Mouse (Mus musculus) MEL (cell line): Measurements from ENCODE around the gene Grik4. TPM values are rescaled to one million over a fixed set of nuclear protein-coding genes. Genes with fewer than 3 reads are reported as not detected.

Experiments
- DNase-seq: peaks from one replicate; pipeline ENCODE4 v3.0.0; 2011; ENCODE audit warnings: low read depth, low spot score
- H3K27ac ChIP-seq: 2 replicates; pipeline ENCODE4 v1.5.1; 2012; ENCODE audit warnings: low read depth, mild to moderate bottlenecking, control low read depth, low read length, moderate library complexity; ENCODE audit not compliant: control insufficient read depth
- H3K27me3 ChIP-seq, 2 experiments: fragments of 150-350 bp in 1 of 2; sonication (generic) in 1 of 2; 2 replicates each; pipeline ENCODE4 v1.6.1; 2012; ENCODE audit warnings: low read length in 2 of 2, mild to moderate bottlenecking in 2 of 2, improper control_type of control experiment in 1 of 2, moderate library complexity in 1 of 2; ENCODE audit not compliant: insufficient read depth in 2 of 2, control insufficient read depth in 1 of 2
- H3K36me3 ChIP-seq, 2 experiments: 2 replicates each; pipeline ENCODE4 v1.6.1; 2012 to 2014; ENCODE audit warnings: low read length in 2 of 2, improper control_type of control experiment in 1 of 2, inconsistent platforms in 1 of 2, mild to moderate bottlenecking in 1 of 2; ENCODE audit not compliant: insufficient read depth in 2 of 2, control insufficient read depth in 1 of 2
- H3K4me1 ChIP-seq, 2 experiments: fragments of 150-350 bp in 1 of 2; sonication (generic) in 1 of 2; 2 replicates each; pipeline ENCODE4 v1.6.1; 2012; ENCODE audit warnings: low read length in 2 of 2, improper control_type of control experiment in 1 of 2, mild to moderate bottlenecking in 1 of 2; ENCODE audit not compliant: insufficient read depth in 2 of 2, control insufficient read depth in 1 of 2
- H3K4me3 ChIP-seq, 2 experiments: fragments of 150-350 bp in 1 of 2; sonication (generic) in 1 of 2; 2 replicates each; pipeline ENCODE4 v1.5.1; 2012; ENCODE audit warnings: low read depth in 2 of 2, low read length in 2 of 2, mild to moderate bottlenecking in 2 of 2, moderate library complexity in 2 of 2, control low read depth in 1 of 2, improper control_type of control experiment in 1 of 2; ENCODE audit not compliant: control insufficient read depth in 1 of 2, insufficient read depth in 1 of 2
- H3K79me2 ChIP-seq: 2 replicates; pipeline ENCODE4 v1.6.1; 2012; ENCODE audit warnings: mild to moderate bottlenecking, low read length, moderate library complexity; ENCODE audit not compliant: control insufficient read depth, poor library complexity, insufficient read depth
- H3K9ac ChIP-seq: 2 replicates; pipeline ENCODE4 v1.6.1; 2012; ENCODE audit warnings: low read depth, mild to moderate bottlenecking, control low read depth, low read length, moderate library complexity; ENCODE audit not compliant: control insufficient read depth, poor library complexity, severe bottlenecking
- H3K9me3 ChIP-seq: fragments of 150-350 bp; sonication (generic); replicated peaks from 2 replicates; pipeline ENCODE4 v1.6.1; 2012; ENCODE audit warnings: mild to moderate bottlenecking, low read length, improper control_type of control experiment, moderate library complexity; ENCODE audit not compliant: insufficient read depth
- E2F4 ChIP-seq: IDR thresholded peaks from 2 replicates; pipeline ENCODE4 v1.6.1; 2011; ENCODE audit warnings: low read depth, low read length, improper control_type of control experiment, borderline replicate concordance
- ELF1 ChIP-seq: IDR thresholded peaks from 2 replicates; pipeline ENCODE4 v1.6.1; 2014; ENCODE audit warnings: low read depth, mild to moderate bottlenecking, inconsistent platforms, low read length, improper control_type of control experiment, moderate library complexity
- EP300 ChIP-seq, 2 experiments: IDR thresholded peaks; 2 replicates each; pipeline ENCODE4 v1.6.1; 2011; ENCODE audit warnings: improper control_type of control experiment in 2 of 2, low read length in 2 of 2, low read depth in 1 of 2, mild to moderate bottlenecking in 1 of 2
- ETS1 ChIP-seq: IDR thresholded peaks from 2 replicates; pipeline ENCODE4 v1.6.1; 2012; ENCODE audit warnings: low read depth, mild to moderate bottlenecking, inconsistent platforms, low read length, improper control_type of control experiment, moderate library complexity
- HCFC1 ChIP-seq: IDR thresholded peaks from 2 replicates; pipeline ENCODE4 v1.6.1; 2012; ENCODE audit warnings: low read depth, mild to moderate bottlenecking, inconsistent platforms, low read length, improper control_type of control experiment, moderate library complexity
- JUND ChIP-seq: IDR thresholded peaks from 2 replicates; pipeline ENCODE4 v1.6.1; 2011; ENCODE audit warnings: low read depth, mild to moderate bottlenecking, improper control_type of control experiment, low read length
- MEF2A ChIP-seq: IDR thresholded peaks from 2 replicates; pipeline ENCODE4 v1.6.1; 2014; ENCODE audit warnings: low read depth, mild to moderate bottlenecking, inconsistent platforms, low read length, improper control_type of control experiment; ENCODE audit not compliant: poor library complexity, insufficient replicate concordance, severe bottlenecking; ENCODE audit errors: extremely low read depth
- MYB ChIP-seq: IDR thresholded peaks from 2 replicates; pipeline ENCODE4 v1.6.1; 2011; ENCODE audit warnings: mild to moderate bottlenecking, low read depth, low read length, improper control_type of control experiment
- POLR2AphosphoS5 ChIP-seq: IDR thresholded peaks from 2 replicates; pipeline ENCODE4 v1.6.1; 2012; ENCODE audit warnings: low read depth, borderline replicate concordance, mild to moderate bottlenecking, inconsistent platforms, low read length, moderate library complexity, mixed read lengths
- RCOR1 ChIP-seq: IDR thresholded peaks from 2 replicates; pipeline ENCODE4 v1.6.1; 2012; ENCODE audit warnings: low read depth, mild to moderate bottlenecking, inconsistent platforms, low read length, improper control_type of control experiment
- SIN3A ChIP-seq: IDR thresholded peaks from 2 replicates; pipeline ENCODE4 v1.6.1; 2012; ENCODE audit warnings: low read length, improper control_type of control experiment, inconsistent platforms
- TAL1 ChIP-seq: IDR thresholded peaks from 2 replicates; pipeline ENCODE4 v1.6.1; 2012; ENCODE audit warnings: mild to moderate bottlenecking, inconsistent platforms, low read length, moderate library complexity, mixed read lengths
- UBTF ChIP-seq: IDR thresholded peaks from 2 replicates; pipeline ENCODE4 v1.6.1; 2012; ENCODE audit warnings: low read depth, mild to moderate bottlenecking, inconsistent platforms, low read length, improper control_type of control experiment, moderate library complexity, borderline replicate concordance; ENCODE audit not compliant: insufficient read depth
- USF1 ChIP-seq: IDR thresholded peaks from 2 replicates; pipeline ENCODE4 v1.6.1; 2014; ENCODE audit warnings: low read depth, mild to moderate bottlenecking, inconsistent platforms, low read length, improper control_type of control experiment, moderate library complexity
- USF2 ChIP-seq, 2 experiments: IDR thresholded peaks; 2 replicates each; pipeline ENCODE4 v1.6.1; 2011 to 2012; ENCODE audit warnings: improper control_type of control experiment in 2 of 2, low read length in 2 of 2, borderline replicate concordance in 1 of 2, inconsistent platforms in 1 of 2, low read depth in 1 of 2, mild to moderate bottlenecking in 1 of 2; ENCODE audit not compliant: insufficient read depth in 1 of 2
- ZMIZ1 ChIP-seq: IDR thresholded peaks from 2 replicates; pipeline ENCODE4 v1.6.1; 2012; ENCODE audit warnings: low read depth, mild to moderate bottlenecking, inconsistent platforms, low read length, improper control_type of control experiment, moderate library complexity
- polyA plus RNA-seq, 2 experiments: library from polyadenylated mRNA; stranded (reverse) in 1 of 2; unstranded in 1 of 2; fragments of >175 nt in 1 of 2; fragments of >200 nt in 1 of 2; gene quantifications; 2 replicates each; pipeline versions ENCODE4 v1.2.1 to v1.2.4; 2012; ENCODE audit warnings: low replicate concordance in 2 of 2, low read depth in 1 of 2; ENCODE audit not compliant: insufficient read length in 2 of 2, insufficient read depth in 1 of 2, missing spikeins in 1 of 2
- total RNA-seq: library from RNA; depleted of rRNA; stranded (reverse); fragments of 300-350 nt; gene quantifications from 2 replicates; pipeline ENCODE4 v1.2.3, GENCODE M21; 2012

The Grik4 gene
- total and polyA plus RNA-seq, 3 experiments: 0.17 TPM; not detected in 2

GRCm38 (mm10) chr9:42777913-42778312 is 166.4 kb downstream of the Grik4 start:
- Histone ChIP-seq H3K4me3 (no peak overlapping the region), H3K27ac (no peak overlapping the region), H3K9me3 (no peaks in the 10 kb centered on the region), H3K36me3 (no peaks in the 10 kb centered on the region), H3K27me3 (no peaks in the 10 kb centered on the region), H3K79me2 (no peaks in the 10 kb centered on the region), H3K4me1 (no peaks in the 10 kb centered on the region), H3K9ac (no peak overlapping the region)
- TF ChIP-seq EP300 (IDR thresholded peaks at IDR 0.05; ENCODE audit: low read depth in 1 of 2, low read length in 2 of 2): no peak
- no peak for TF ChIP-seq POLR2AphosphoS5
- TF ChIP-seq ELF1: no peak
- no peak for TF ChIP-seq USF2 (IDR thresholded peaks at IDR 0.05; ENCODE audit: borderline replicate concordance in 1 of 2, insufficient read depth in 1 of 2, low read depth in 1 of 2, low read length in 2 of 2)
- no peak for TF ChIP-seq UBTF
- no peak for TF ChIP-seq JUND
- DNase-seq: no peak

GRCm38 (mm10) chr9:42776804-42777203 is 167.5 kb downstream of the Grik4 start:
- no peak for DNase-seq
- H3K36me3 ChIP-seq: no peaks in the 10 kb centered on the region
- no peaks in the 10 kb centered on the region for H3K4me1 ChIP-seq
- TF ChIP-seq USF2 (IDR thresholded peaks at IDR 0.05; ENCODE audit: borderline replicate concordance in 1 of 2, insufficient read depth in 1 of 2, low read depth in 1 of 2, low read length in 2 of 2) (no peak), USF1 (no peak), SIN3A (no peak), MYB (no peak), MEF2A (no peak), TAL1 (no peak), RCOR1 (no peak), E2F4 (no peak), ETS1 (no peak), ZMIZ1 (no peak), HCFC1 (no peak)
- TF ChIP-seq, all 39 proteins: peak for 0
- Histone ChIP-seq H3K4me3 (no peak overlapping the region), H3K27me3 (no peaks in the 10 kb centered on the region), H3K79me2 (no peaks in the 10 kb centered on the region), H3K9ac (no peak overlapping the region), H3K27ac (no peak overlapping the region), H3K9me3 (no peaks in the 10 kb centered on the region)
